Mouse (Mus musculus): ENCODE data around the gene Sept6. TPM values are rescaled to one million over a fixed set of nuclear protein-coding genes. Genes with fewer than 3 reads are reported as not detected.

Gene Sept6
- polyA plus RNA-seq (2017; shearing (Covaris generic)), result 115 TPM

GRCm38 (mm10) chrX:36991694-36992093, at the start of gene Sept6:
Gene Sept6, minus strand, starts transcription at chrX:36991794.

DNA sequence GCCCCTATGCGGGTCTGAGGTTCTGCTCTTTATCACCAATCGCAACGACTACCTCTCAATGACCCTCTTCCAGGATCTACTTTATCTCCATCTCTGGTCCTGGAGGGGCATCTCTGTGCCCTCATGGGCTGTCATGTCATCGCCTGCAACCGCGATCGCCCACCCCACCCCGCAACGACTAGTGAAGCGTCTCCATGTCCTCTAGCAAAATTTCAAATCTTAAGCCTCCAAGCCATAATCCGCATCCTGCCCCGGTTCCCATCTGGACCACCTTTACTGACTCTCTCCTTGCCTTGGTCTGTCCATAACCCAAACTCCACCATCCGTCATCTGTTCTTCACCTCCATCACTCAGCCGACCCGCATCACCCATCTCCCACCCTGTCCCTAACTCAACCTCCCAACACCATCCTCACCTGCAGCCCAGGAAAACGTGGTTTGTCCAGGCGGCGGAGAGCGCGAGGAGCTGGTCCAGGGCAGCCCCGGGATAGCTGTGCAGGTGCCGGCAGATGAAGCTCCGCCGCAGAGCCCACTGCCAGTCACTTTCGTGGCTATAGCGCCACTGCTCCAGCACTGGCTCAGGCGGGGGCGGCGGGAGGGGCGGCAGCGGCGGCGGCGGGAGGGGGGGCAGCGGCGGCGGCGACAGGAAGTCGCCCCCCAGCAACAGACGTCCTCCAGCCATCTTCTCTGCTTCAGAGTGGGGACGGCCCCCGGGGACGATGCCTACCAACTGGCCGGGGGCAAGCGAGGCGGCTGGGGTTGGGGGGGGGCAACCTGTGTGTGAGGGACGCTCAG, 89.1 kb downstream of the Sept6 start, which contains the start of gene Nkrf:
TSS of gene Nkrf (minus strand) at position 579 of the 794 bp plus-strand sequence.

DNA sequence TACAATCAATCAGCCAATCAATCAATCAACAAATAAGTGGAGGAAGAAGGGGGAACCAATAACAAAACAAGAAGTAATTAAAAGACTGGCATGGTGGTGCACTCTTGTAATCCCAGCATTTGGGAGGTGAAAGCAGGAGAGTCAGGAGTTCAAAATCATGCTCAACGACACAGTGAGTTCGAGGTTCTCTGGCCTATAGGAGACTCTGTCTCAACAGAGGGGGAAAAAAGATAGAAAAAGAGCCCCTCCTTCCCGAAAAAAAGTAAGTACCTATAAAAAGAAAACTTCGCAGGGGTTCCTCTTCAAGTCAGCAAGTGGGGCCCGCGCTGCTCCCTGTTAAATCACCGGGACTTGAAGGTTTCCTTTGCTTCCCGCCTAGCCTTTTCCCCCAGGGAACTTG, 117.8 kb downstream of the Sept6 start, which contains the start of the genes Ube2a and C330007P06Rik:
TSS of gene Ube2a (plus strand) at position 136 of the 400 bp plus-strand sequence.
TSS of gene C330007P06Rik (minus strand) at position 347 of the 400 bp plus-strand sequence.

Other genes with a start within 250 kb of the Sept6 start
- 0.50 TPM for gene Slc25a43, start 248.1 kb downstream of the Sept6 start, polyA plus RNA-seq (2017; shearing (Covaris generic))
- 685 TPM for gene Slc25a5, start 196.1 kb downstream of the Sept6 start, polyA plus RNA-seq (2017; shearing (Covaris generic))
- 108 TPM for gene Ube2a, start 117.9 kb downstream of the Sept6 start, polyA plus RNA-seq (2017; shearing (Covaris generic))
- 26.2 TPM for gene C330007P06Rik, start 117.7 kb downstream of the Sept6 start, polyA plus RNA-seq (2017; shearing (Covaris generic))
- gene Nkrf, start 88.9 kb downstream of the Sept6 start, polyA plus RNA-seq (2017; shearing (Covaris generic)), result 2.1 TPM
- gene Sowahd, start 57.1 kb upstream of the Sept6 start, polyA plus RNA-seq (2017; shearing (Covaris generic)), result not detected
- 449 TPM for gene Rpl39, start 93.6 kb upstream of the Sept6 start, polyA plus RNA-seq (2017; shearing (Covaris generic))
- 19.7 TPM for gene Upf3b, start 118.5 kb upstream of the Sept6 start, polyA plus RNA-seq (2017; shearing (Covaris generic))
- 25.7 TPM for gene Nkap, start 135.0 kb upstream of the Sept6 start, polyA plus RNA-seq (2017; shearing (Covaris generic))
- gene Akap14, start 177.0 kb upstream of the Sept6 start, polyA plus RNA-seq (2017; shearing (Covaris generic)), result not detected
- 234 TPM for gene Ndufa1, start 199.4 kb upstream of the Sept6 start, polyA plus RNA-seq (2017; shearing (Covaris generic))
- 13.2 TPM for gene Rnf113a1, start 199.5 kb upstream of the Sept6 start, polyA plus RNA-seq (2017; shearing (Covaris generic))
- not detected for gene Gm9, start 219.2 kb upstream of the Sept6 start, polyA plus RNA-seq (2017; shearing (Covaris generic))
- gene Rhox1, start 230.5 kb upstream of the Sept6 start, polyA plus RNA-seq (2017; shearing (Covaris generic)), result not detected